Mouse (Mus musculus): ENCODE results near the gene Hif3a.

DNA sequence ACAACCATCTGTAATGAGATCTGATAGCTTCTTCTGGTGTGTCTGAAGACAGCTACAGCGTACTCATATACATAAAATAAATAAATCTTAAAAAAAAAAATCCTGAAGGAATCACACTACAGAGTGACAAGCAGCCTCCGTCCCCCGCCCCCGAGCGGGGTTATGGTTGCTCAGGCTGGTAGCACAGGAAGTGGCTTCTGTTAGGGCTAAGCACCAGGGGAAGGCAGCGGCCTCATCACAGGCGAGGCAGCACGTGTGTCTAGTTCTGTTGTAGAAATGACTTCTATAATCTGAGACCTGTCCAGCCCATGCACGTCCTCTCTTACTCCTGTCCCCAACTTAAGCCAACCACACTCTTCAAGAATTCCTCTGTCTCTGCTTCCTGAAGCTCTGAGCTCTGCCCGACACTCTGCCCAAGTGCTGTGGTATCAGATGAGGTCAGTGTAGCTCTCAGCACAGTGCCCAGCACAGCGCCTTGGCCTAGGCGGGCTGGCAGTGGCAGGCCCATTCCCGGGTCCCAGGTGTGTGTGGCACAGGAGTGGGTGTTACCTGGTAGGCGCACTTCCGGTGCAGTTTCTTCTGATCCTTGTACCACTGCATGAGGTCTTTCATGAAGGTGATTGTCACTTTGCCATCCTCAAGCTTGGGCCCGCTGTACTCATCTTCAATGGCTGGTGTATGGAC, 52.8 kb downstream of the Hif3a start:
- TF ChIP-seq POLR2A (IDR thresholded peaks at IDR 0.05; ENCODE audit: low read depth, low read length) (no peak), CTCF (IDR thresholded peaks at IDR 0.05; ENCODE audit: extremely low read depth, insufficient read depth, insufficient read length, insufficient replicate concordance) (no peak)
